9 mouse cellular contexts compared by ENCODE assay signal in the genomic region with DNA sequence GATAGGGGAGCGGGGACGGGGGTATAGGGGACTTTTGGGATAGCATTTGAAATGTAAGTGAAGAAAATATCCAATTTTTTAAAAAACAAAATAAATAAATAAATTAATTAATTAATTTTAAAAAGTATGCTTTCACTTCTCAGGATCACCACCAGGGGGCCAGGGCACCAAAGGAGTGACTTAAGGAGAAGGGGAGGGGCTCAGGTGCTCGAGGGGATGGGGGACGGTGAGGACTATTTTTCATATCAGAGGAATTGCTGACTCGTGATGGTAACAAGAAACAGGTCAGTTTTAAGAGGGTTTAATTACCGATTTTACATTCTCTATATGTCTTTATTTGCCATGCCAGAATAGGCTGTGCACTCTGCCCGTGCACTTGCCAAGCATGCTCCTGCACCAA.
DNase-seq lines count a peak whose midpoint lies in the region; ATAC-seq and TF ChIP-seq lines count a peak whose summit lies in the region.
"Had no signal": no experiment of that assay in that cellular context is flagged by ENCODE, and none has a peak within 500 bp of the region (broad histone marks: within the 10 kb centered on the region; RNA-seq: fewer than 3 reads in every experiment).

No protein-coding gene starts in this region.

- H3K4me3 ChIP-seq in lung, postnatal 0 days (ENCODE audit: low read depth, low read length): no peak overlapping the region
- no peak overlapping the region for H3K4me3 ChIP-seq in bone marrow, adult 2 months (replicated peaks; ENCODE audit: control insufficient read depth, low read depth, low read length)

- 44% methylated on average over 7 of the region's 7 CpGs for WGBS in lung, postnatal 0 days
- WGBS in bone marrow, adult 2 months: 49% methylated on average over 7 of the region's 7 CpGs

- H3K9ac ChIP-seq in lung, postnatal 0 days (replicated peaks; ENCODE audit: low read depth): no peak overlapping the region

- peak; percentile 69 for TF ChIP-seq CTCF in lung, postnatal 0 days (IDR thresholded peaks at IDR 0.05)
- TF ChIP-seq CTCF in bone marrow, adult 2 months (IDR thresholded peaks at IDR 0.05; ENCODE audit: control insufficient read depth, insufficient read depth, low read length): peak; percentile 24; the same call in 1 of the 2 replicates

- no peaks in the 10 kb centered on the region for H3K9me3 ChIP-seq in lung, postnatal 0 days (ENCODE audit: low read length)

- no peak for TF ChIP-seq EP300 in lung, postnatal 0 days (IDR thresholded peaks at IDR 0.05)

- H3K27ac ChIP-seq in lung, postnatal 0 days (ENCODE audit: low read length): no peak overlapping the region
- H3K27ac ChIP-seq in bone marrow, adult 2 months (ENCODE audit: control insufficient read depth, insufficient read depth, low read depth, low read length, poor library complexity): no peak overlapping the region
- H3K27ac ChIP-seq: macrophage had no signal

- no peaks in the 10 kb centered on the region for H3K27me3 ChIP-seq in lung, postnatal 0 days (replicated peaks; ENCODE audit: insufficient read depth, low read length)
- H3K27me3 ChIP-seq in splenic B cell, adult 2 months (ENCODE audit: control insufficient read depth, insufficient read depth, low read length, poor library complexity, severe bottlenecking): no peaks in the 10 kb centered on the region

- no peak for ATAC-seq in lung, postnatal 0 days

- TF ChIP-seq POLR2A in bone marrow, adult 2 months (IDR thresholded peaks at IDR 0.05; ENCODE audit: borderline replicate concordance, control insufficient read depth, low read depth, low read length): no peak

- H3K36me3 ChIP-seq in lung, postnatal 0 days (ENCODE audit: insufficient read depth, low read length): no peaks in the 10 kb centered on the region
- no peaks in the 10 kb centered on the region for H3K36me3 ChIP-seq in splenic B cell, adult 2 months (ENCODE audit: control insufficient read depth, insufficient read depth, low read length, poor library complexity, severe bottlenecking)

- no peaks in the 10 kb centered on the region for H3K4me1 ChIP-seq in lung, postnatal 0 days (ENCODE audit: insufficient read depth, low read depth, low read length)
- H3K4me1 ChIP-seq in bone marrow, adult 2 months (ENCODE audit: control insufficient read depth, insufficient read depth, low read length): no peaks in the 10 kb centered on the region

- no peak overlapping the region for H3K4me2 ChIP-seq in lung, postnatal 0 days (replicated peaks; ENCODE audit: low read depth, low read length)

- DNase-seq in gastrocnemius, postnatal 10 days: peak; percentile 17
- no peak for DNase-seq in gastrocnemius, postnatal 25 days
- peak; percentile 41 for DNase-seq in lung, postnatal 0 days (ENCODE audit: low spot score)
- DNase-seq in lung, postnatal 4 days: no peak
- peak; percentile 9 for DNase-seq in splenic B cell, adult 2 months (ENCODE audit: low read depth, low spot score)
- DNase-seq in T-cell, adult 2 months (ENCODE audit: low spot score): no peak
- DNase-seq in layer of hippocampus, postnatal 14 days (ENCODE audit: low spot score in 2 of 2): no peak

Comparison
In these comparisons a context has a peak if more than half of its experiments do, and no peak if none do; other contexts are left out.
1. DNase-seq: peak in gastrocnemius, postnatal 10 days (single experiment), lung, postnatal 0 days (single experiment) and splenic B cell, adult 2 months (single experiment); none in gastrocnemius, postnatal 25 days (single experiment), lung, postnatal 4 days (0 of 2), T-cell, adult 2 months (single experiment) and layer of hippocampus, postnatal 14 days (0 of 2).